Mouse (Mus musculus) CH12.LX (cell line): ENCODE results near the gene C1qbp. TPM values are rescaled to one million over a fixed set of nuclear protein-coding genes. Genes with fewer than 3 reads are reported as not detected.

Experiments
- DNase-seq: peaks from one replicate; pipeline ENCODE4 v3.0.0-alpha.2; 2013; ENCODE audit errors: extremely low read depth
- H3K27ac ChIP-seq: 2 replicates; pipeline ENCODE4 v1.5.1; 2012; ENCODE audit warnings: low read depth, mild to moderate bottlenecking, control low read depth, moderate library complexity; ENCODE audit not compliant: insufficient read depth
- H3K27me3 ChIP-seq: replicated peaks from 2 replicates; pipeline ENCODE3; 2012; ENCODE audit warnings: inconsistent platforms
- H3K36me3 ChIP-seq, 2 experiments: replicated peaks in 1 of 2; 2 replicates each; pipeline versions ENCODE3 to v1.6.1; 2012; ENCODE audit warnings: inconsistent platforms in 1 of 2, low read length in 1 of 2, mild to moderate bottlenecking in 1 of 2, mixed read lengths in 1 of 2, moderate library complexity in 1 of 2; ENCODE audit not compliant: control insufficient read depth in 1 of 2, insufficient read depth in 1 of 2
- H3K4me1 ChIP-seq, 2 experiments: 2 replicates each; pipeline ENCODE4 v1.6.1; 2012; ENCODE audit warnings: inconsistent platforms in 1 of 2, moderate library complexity in 1 of 2; ENCODE audit not compliant: insufficient read depth in 2 of 2, control insufficient read depth in 1 of 2
- H3K4me2 ChIP-seq: 2 replicates; pipeline ENCODE4 v1.6.1; 2012; ENCODE audit warnings: low read depth, mild to moderate bottlenecking, control low read depth; ENCODE audit not compliant: poor library complexity, insufficient read depth, severe bottlenecking
- H3K4me3 ChIP-seq, 3 experiments: fragments of 150-350 bp in 1 of 3; sonication (generic) in 1 of 3; replicated peaks in 1 of 3; 2 replicates each; pipeline versions ENCODE3 to v1.5.1; 2011 to 2012; ENCODE audit warnings: low read depth in 2 of 3, low read length in 2 of 3, mild to moderate bottlenecking in 2 of 3, moderate library complexity in 2 of 3, control low read depth in 1 of 3, improper control_type of control experiment in 1 of 3, inconsistent platforms in 1 of 3, mixed read lengths in 1 of 3; ENCODE audit not compliant: poor library complexity in 1 of 3
- H3K79me2 ChIP-seq: replicated peaks from 2 replicates; pipeline ENCODE4 v1.6.1; 2012; ENCODE audit warnings: mild to moderate bottlenecking, moderate library complexity; ENCODE audit not compliant: control insufficient read depth, poor library complexity, insufficient read depth, severe bottlenecking; ENCODE audit errors: extremely low read depth
- H3K9ac ChIP-seq: 2 replicates; pipeline ENCODE4 v1.6.1; 2012; ENCODE audit warnings: low read depth, mild to moderate bottlenecking, control low read depth, moderate library complexity; ENCODE audit not compliant: insufficient read depth
- H3K9me3 ChIP-seq: replicated peaks from 2 replicates; pipeline ENCODE3; 2012; ENCODE audit warnings: low read length, inconsistent platforms, mixed read lengths
- BHLHE40 ChIP-seq: IDR thresholded peaks from 2 replicates; pipeline ENCODE4 v1.6.1; 2011; ENCODE audit warnings: mild to moderate bottlenecking, low read depth, low read length, improper control_type of control experiment
- CHD1 ChIP-seq: IDR thresholded peaks from 2 replicates; pipeline ENCODE4 v1.6.1; 2012; ENCODE audit warnings: low read depth, low read length, improper control_type of control experiment, inconsistent platforms
- CHD2 ChIP-seq: IDR thresholded peaks from 2 replicates; pipeline ENCODE4 v1.6.1; 2011; ENCODE audit warnings: low read length, improper control_type of control experiment
- CTCF ChIP-seq, 2 experiments: IDR thresholded peaks in 1 of 2; conservative IDR thresholded peaks in 1 of 2; 2 replicates each; pipeline ENCODE4 v1.5.1; 2011 to 2012; ENCODE audit warnings: low read depth in 2 of 2, low read length in 2 of 2, improper control_type of control experiment in 1 of 2, inconsistent platforms in 1 of 2, mild to moderate bottlenecking in 1 of 2, moderate library complexity in 1 of 2
- E2F4 ChIP-seq: IDR thresholded peaks from 2 replicates; pipeline ENCODE4 v1.6.1; 2011; ENCODE audit warnings: low read depth, low read length, improper control_type of control experiment; ENCODE audit not compliant: insufficient replicate concordance
- ELF1 ChIP-seq: IDR thresholded peaks from 2 replicates; pipeline ENCODE4 v1.6.1; 2014; ENCODE audit warnings: low read depth, mild to moderate bottlenecking, inconsistent platforms, low read length, improper control_type of control experiment
- EP300 ChIP-seq: IDR thresholded peaks from 2 replicates; pipeline ENCODE4 v1.6.1; 2011; ENCODE audit warnings: low read length, improper control_type of control experiment
- ETS1 ChIP-seq: conservative IDR thresholded peaks from 2 replicates; pipeline ENCODE4 v1.6.1; 2012; ENCODE audit warnings: low read depth, mild to moderate bottlenecking, inconsistent platforms, low read length, improper control_type of control experiment, moderate library complexity
- GABPA ChIP-seq: IDR thresholded peaks from 2 replicates; pipeline ENCODE4 v1.6.1; 2012; ENCODE audit warnings: low read depth, low read length, improper control_type of control experiment, inconsistent platforms; ENCODE audit not compliant: insufficient replicate concordance
- HCFC1 ChIP-seq: IDR thresholded peaks from 2 replicates; pipeline ENCODE4 v1.6.1; 2012; ENCODE audit warnings: low read depth, mild to moderate bottlenecking, inconsistent platforms, low read length, improper control_type of control experiment
- IRF4 ChIP-seq: IDR thresholded peaks from 2 replicates; pipeline ENCODE4 v1.6.1; 2014; ENCODE audit warnings: low read depth, mild to moderate bottlenecking, inconsistent platforms, low read length, improper control_type of control experiment
- JUN ChIP-seq: IDR thresholded peaks from 2 replicates; pipeline ENCODE4 v1.6.1; 2011; ENCODE audit warnings: low read depth, mild to moderate bottlenecking, low read length, improper control_type of control experiment, moderate library complexity; ENCODE audit not compliant: insufficient read depth
- JUND ChIP-seq: conservative IDR thresholded peaks from 2 replicates; pipeline ENCODE4 v1.6.1; 2011; ENCODE audit warnings: low read depth, low read length, improper control_type of control experiment
- KAT2A ChIP-seq: IDR thresholded peaks from 2 replicates; pipeline ENCODE4 v1.6.1; 2012; ENCODE audit warnings: low read length, improper control_type of control experiment, inconsistent platforms; ENCODE audit not compliant: insufficient replicate concordance
- MAFK ChIP-seq: IDR thresholded peaks from 2 replicates; pipeline ENCODE4 v1.6.1; 2011; ENCODE audit warnings: low read length, improper control_type of control experiment; ENCODE audit not compliant: insufficient replicate concordance
- MAX ChIP-seq: IDR thresholded peaks from 2 replicates; pipeline ENCODE4 v1.6.1; 2011; ENCODE audit warnings: low read length, improper control_type of control experiment
- MAZ ChIP-seq: IDR thresholded peaks from 2 replicates; pipeline ENCODE4 v1.6.1; 2012; ENCODE audit warnings: low read depth, mild to moderate bottlenecking, inconsistent platforms, low read length, improper control_type of control experiment, moderate library complexity
- MEF2A ChIP-seq: IDR thresholded peaks from 2 replicates; pipeline ENCODE4 v1.6.1; 2014; ENCODE audit warnings: low read depth, mild to moderate bottlenecking, inconsistent platforms, low read length, improper control_type of control experiment, borderline replicate concordance
- MXI1 ChIP-seq: IDR thresholded peaks from 2 replicates; pipeline ENCODE4 v1.6.1; 2011; ENCODE audit warnings: mild to moderate bottlenecking, low read depth, low read length, improper control_type of control experiment
- MYC ChIP-seq: IDR thresholded peaks from 2 replicates; pipeline ENCODE4 v1.6.1; 2011; ENCODE audit warnings: low read depth, mild to moderate bottlenecking, improper control_type of control experiment, low read length
- NELFE ChIP-seq: IDR thresholded peaks from 2 replicates; pipeline ENCODE4 v1.6.1; 2011; ENCODE audit warnings: low read depth, low read length, improper control_type of control experiment
- NRF1 ChIP-seq: IDR thresholded peaks from 2 replicates; pipeline ENCODE4 v1.6.1; 2014; ENCODE audit warnings: low read depth, mild to moderate bottlenecking, inconsistent platforms, low read length, improper control_type of control experiment, moderate library complexity
- PAX5 ChIP-seq: IDR thresholded peaks from 2 replicates; pipeline ENCODE4 v1.6.1; 2012; ENCODE audit warnings: low read length, inconsistent platforms, mixed read lengths
- POLR2A ChIP-seq: IDR thresholded peaks from 2 replicates; pipeline ENCODE4 v1.6.1; 2011; ENCODE audit warnings: low read depth, mild to moderate bottlenecking, improper control_type of control experiment, low read length
- POLR2AphosphoS2 ChIP-seq: IDR thresholded peaks from 2 replicates; pipeline ENCODE4 v1.6.1; 2011; ENCODE audit warnings: low read depth, low read length, improper control_type of control experiment
- RAD21 ChIP-seq: IDR thresholded peaks from 2 replicates; pipeline ENCODE4 v1.6.1; 2011; ENCODE audit warnings: low read depth, mild to moderate bottlenecking, low read length, improper control_type of control experiment, moderate library complexity
- RCOR1 ChIP-seq: conservative IDR thresholded peaks from 2 replicates; pipeline ENCODE4 v1.6.1; 2012; ENCODE audit warnings: low read depth, mild to moderate bottlenecking, inconsistent platforms, low read length, improper control_type of control experiment
- SIN3A ChIP-seq: IDR thresholded peaks from 2 replicates; pipeline ENCODE4 v1.6.1; 2012; ENCODE audit warnings: low read length, improper control_type of control experiment, inconsistent platforms
- SMC3 ChIP-seq: IDR thresholded peaks from 2 replicates; pipeline ENCODE4 v1.6.1; 2011; ENCODE audit warnings: low read depth, low read length, improper control_type of control experiment
- TBP ChIP-seq: conservative IDR thresholded peaks from 2 replicates; pipeline ENCODE4 v1.6.1; 2011; ENCODE audit warnings: low read depth, low read length, improper control_type of control experiment
- TCF12 ChIP-seq: IDR thresholded peaks from 2 replicates; pipeline ENCODE4 v1.6.1; 2014; ENCODE audit warnings: low read depth, mild to moderate bottlenecking, inconsistent platforms, low read length, improper control_type of control experiment
- UBTF ChIP-seq: IDR thresholded peaks from 2 replicates; pipeline ENCODE4 v1.6.1; 2012; ENCODE audit warnings: low read depth, mild to moderate bottlenecking, inconsistent platforms, low read length, improper control_type of control experiment, moderate library complexity
- USF1 ChIP-seq: IDR thresholded peaks from 2 replicates; pipeline ENCODE4 v1.6.1; 2014; ENCODE audit warnings: low read depth, mild to moderate bottlenecking, inconsistent platforms, low read length, improper control_type of control experiment
- USF2 ChIP-seq: conservative IDR thresholded peaks from 2 replicates; pipeline ENCODE4 v1.6.1; 2011; ENCODE audit warnings: low read depth, low read length, improper control_type of control experiment
- ZC3H11A ChIP-seq: IDR thresholded peaks from 2 replicates; pipeline ENCODE4 v1.6.1; 2012; ENCODE audit warnings: low read depth, mild to moderate bottlenecking, inconsistent platforms, low read length, improper control_type of control experiment
- ZKSCAN1 ChIP-seq: IDR thresholded peaks from 2 replicates; pipeline ENCODE4 v1.6.1; 2012; ENCODE audit warnings: low read depth, inconsistent platforms, low read length, improper control_type of control experiment, borderline replicate concordance
- ZMIZ1 ChIP-seq: IDR thresholded peaks from 2 replicates; pipeline ENCODE4 v1.6.1; 2012; ENCODE audit warnings: low read depth, mild to moderate bottlenecking, inconsistent platforms, low read length, improper control_type of control experiment
- ZNF384 ChIP-seq: IDR thresholded peaks from 2 replicates; pipeline ENCODE4 v1.6.1; 2012; ENCODE audit warnings: low read depth, low read length, improper control_type of control experiment, inconsistent platforms
- dilution Hi-C: fragments of 300-500 bp; cut with MboI; formaldehyde crosslinking; loops from 2 replicates; pipeline ENCODE4 v1.14.3; 2020; ENCODE audit warnings: low sequenced_read_pairs; ENCODE audit not compliant: extremely low pct_unique_long_range_greater_than_20kb, extremely low pct_ligation_motif_present
- in situ Hi-C: fragments of 300-500 bp; cut with MboI; formaldehyde crosslinking; loops from 3 replicates; pipeline ENCODE4 v1.14.3; 2019; ENCODE audit warnings: low sequenced_read_pairs, low pct_ligation_motif_present, low pct_unique_long_range_greater_than_20kb, mixed read lengths
- polyA plus RNA-seq: library from polyadenylated mRNA; unstranded; fragments of >175 nt; gene quantifications from 2 replicates; pipeline ENCODE4 v1.2.1, GENCODE M21; 2012; ENCODE audit warnings: low read depth; ENCODE audit not compliant: insufficient read length
- total RNA-seq, 2 experiments: library from RNA; depleted of rRNA; stranded (reverse); fragments of 300-350 nt in 1 of 2; fragments of >200 nt in 1 of 2; gene quantifications; 2 replicates each; pipeline ENCODE4 v1.2.3; 2012 to 2014

C1qbp gene
- total and polyA plus RNA-seq, 3 experiments: 150 to 917 (median 320) TPM

DNA sequence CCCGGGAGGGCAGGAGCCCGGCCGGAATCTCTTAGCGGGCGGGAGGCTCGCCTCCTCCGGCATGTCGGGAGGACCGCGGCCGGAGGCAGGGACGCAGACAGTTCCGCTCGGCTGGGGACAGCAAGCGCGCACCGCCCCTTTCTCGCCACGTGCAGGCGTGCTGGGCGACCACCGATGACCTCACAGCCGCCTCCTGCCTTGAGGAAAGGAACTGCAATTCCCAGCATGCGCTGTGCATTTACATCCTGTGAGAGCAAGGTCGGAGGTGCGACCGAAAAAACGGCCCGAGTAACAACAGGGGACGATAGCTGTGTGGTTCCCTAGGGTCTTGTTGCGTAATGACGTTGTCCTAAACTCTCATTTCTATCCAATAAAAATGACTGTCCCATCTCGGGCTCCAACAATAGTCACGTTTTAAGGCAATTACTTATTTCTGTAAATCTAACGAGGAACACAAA lies 21.5 kb upstream of the C1qbp start, which contains the start of gene Dhx33:
Gene Dhx33 (minus strand): TSS at position 122 of the 458 bp plus-strand sequence.
- in situ Hi-C loops: no loop called here
- Histone ChIP-seq H3K27ac (no peak within 1 kb of the TSS), H3K79me2 (peaks cover 34% of the 10 kb centered on the region)

DNA sequence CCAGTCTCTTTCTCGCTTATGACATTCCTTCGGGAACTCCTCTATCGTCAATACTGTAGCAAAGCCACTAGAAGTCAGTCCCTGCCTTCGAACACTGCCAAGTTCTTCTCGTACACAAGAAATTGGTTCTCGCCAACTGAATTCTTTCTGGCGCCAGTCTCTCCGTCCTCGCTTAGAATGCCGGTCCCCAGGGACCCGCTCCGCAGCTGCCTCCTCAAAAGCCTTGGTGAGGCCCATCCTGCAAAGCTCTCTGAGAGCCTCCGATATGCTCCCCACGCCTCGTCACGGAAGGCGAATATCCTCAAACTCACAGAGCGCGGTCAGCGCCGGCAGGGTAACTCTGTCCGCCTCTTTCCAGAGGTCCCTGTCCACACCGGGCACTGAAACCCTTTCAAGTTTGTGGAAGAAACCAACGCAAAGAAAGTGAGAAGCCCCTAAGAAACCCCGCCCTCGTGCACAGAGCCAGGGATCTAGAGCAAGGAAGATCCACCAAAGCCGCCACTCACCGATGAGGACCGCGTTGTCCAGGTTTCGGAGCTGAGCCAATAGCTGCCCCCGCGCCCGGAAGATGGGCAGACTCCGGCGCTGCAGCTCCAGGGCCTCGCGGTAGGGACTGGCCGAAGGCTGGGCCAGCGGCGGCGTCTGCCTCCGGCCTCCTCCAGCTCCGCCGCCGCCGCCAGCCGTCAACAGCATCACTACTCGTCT lies 20.9 kb upstream of the C1qbp start:
- Histone ChIP-seq H3K4me1 (peaks cover 7 to 33% of the 10 kb centered on the region in 2 experiments), H3K27ac (no peak overlapping the region), H3K4me2 (peak overlapping the region; percentile 98), H3K4me3 (peak overlapping the region; percentile 70 to 78 (median 74)), H3K27me3 (no peaks in the 10 kb centered on the region), H3K9ac (peak overlapping the region; percentile 66), H3K79me2 (peaks cover 34% of the 10 kb centered on the region), H3K36me3 (peaks cover 24 to 57% of the 10 kb centered on the region in 2 experiments), H3K9me3 (no peaks in the 10 kb centered on the region)
- DNase-seq: peak; percentile 78
- dilution Hi-C loops (no loop called here), in situ Hi-C loops (no loop called here)
- TF ChIP-seq MEF2A (no peak), UBTF (peak; percentile 72; the same call in 1 of the 2 replicates), PAX5 (no peak), MYC (peak; percentile 27; the same call in 1 of the 2 replicates), CHD1 (peak; percentile 60; the same call in 1 of the 2 replicates), EP300 (0 out of 2 replicates have a peak, but pooled peaks have one; percentile 31)

More for the DNA sequence above, 21.5 kb upstream of the C1qbp start, which contains the start of gene Dhx33:
- Histone ChIP-seq H3K4me1 (peaks cover 7 to 33% of the 10 kb centered on the region in 2 experiments), H3K36me3 (peaks cover 23 to 58% of the 10 kb centered on the region in 2 experiments), H3K4me2 (peak within 1 kb of the TSS; percentile 98), H3K27me3 (no peaks in the 10 kb centered on the region), H3K9ac (peak within 1 kb of the TSS; percentile 66), H3K4me3 (peak within 1 kb of the TSS; percentile 71 to 78 (median 74)), H3K9me3 (no peaks in the 10 kb centered on the region)
- dilution Hi-C loops: no loop called here
- DNase-seq: peak; percentile 100
- TF ChIP-seq BHLHE40 (peak; percentile 99), CHD2 (peak; percentile 98), TCF12 (peak; percentile 95), RCOR1 (peak; percentile 93), POLR2AphosphoS2 (peak; percentile 91), MAFK (peak; percentile 46; the same call in 1 of the 2 replicates), ZKSCAN1 (no peak), KAT2A (peak; percentile 100), MYC (peak; percentile 98), ELF1 (peak; percentile 90), CHD1 (no peak; the same call in 1 of the 2 replicates), USF1 (peak; percentile 85), MAZ (peak; percentile 89), JUND (peak; percentile 89), MXI1 (peak; percentile 100), EP300 (peak; percentile 27; the same call in 1 of the 2 replicates), HCFC1 (peak; percentile 98), TBP (peak; percentile 93), MAX (peak; percentile 99), NRF1 (peak; percentile 67), ZNF384 (peak; percentile 54), GABPA (peak; percentile 98; the same call in 1 of the 2 replicates), JUN (peak; percentile 81), CTCF (conservative IDR thresholded peaks at IDR 0.05 in 1 of 2, IDR thresholded peaks at IDR 0.05 in 1 of 2; ENCODE audit: low read depth in 2 of 2, low read length in 2 of 2) (no peak), SIN3A (peak; percentile 100), IRF4 (peak; percentile 93), ZC3H11A (no peak), SMC3 (no peak), ZMIZ1 (peak; percentile 88), MEF2A (peak; percentile 94), NELFE (peak; percentile 89), UBTF (peak; percentile 46; the same call in 1 of the 2 replicates), RAD21 (no peak), E2F4 (peak; percentile 83; the same call in 1 of the 2 replicates), ETS1 (peak; percentile 78), PAX5 (no peak), USF2 (peak; percentile 56), POLR2A (peak; percentile 80)
